Mouse (Mus musculus): ENCODE measurements around the gene Mccc1. TPM values are rescaled to one million over a fixed set of nuclear protein-coding genes. Genes with fewer than 3 reads are reported as not detected.

Mccc1 gene
- polyA plus RNA-seq, 1 experiment from 2014 or later: 68.5 TPM

- CTCF ChIA-PET: interaction anchor here (1.2 to 1.8 kb wide), 2 partner anchors 11 to 13 kb away, joined by 4 to 6 read pairs; no protein-coding TSS in a partner anchor
- POLR2A ChIA-PET: no interaction called here
- in situ Hi-C loops (cut with MboI; ENCODE audit: low pct_unique_long_range_greater_than_20kb): loop anchor here (25.0 kb wide), 1 partner anchor 1911 kb away; no protein-coding TSS in a partner anchor
- DNase-seq (ENCODE audit: low read depth, low spot score) (no peak), ATAC-seq (no peak)
- TF ChIP-seq CTCF (IDR thresholded peaks at IDR 0.05): no peak
- no peaks in the 10 kb centered on the region for H3K27me3 ChIP-seq
Measured at GRCm38 (mm10) chr3:35948197-35948596, 52.3 kb downstream of the Mccc1 start.

- no peak for TF ChIP-seq CTCF (IDR thresholded peaks at IDR 0.05)
- in situ Hi-C loops (cut with MboI; ENCODE audit: low pct_unique_long_range_greater_than_20kb): loop anchor here (25.0 kb wide), 1 partner anchor 1903 kb away; no protein-coding TSS in a partner anchor
- ChIA-PET POLR2A (interaction anchor here (0.6 kb wide), 1 partner anchor 66 kb away, joined by 4 read pairs; no protein-coding TSS in a partner anchor), CTCF (interaction anchor here (0.9 to 1.7 kb wide), 2 partner anchors 11 to 22 kb away, joined by 4 read pairs; no protein-coding TSS in a partner anchor)
- H3K27me3 ChIP-seq: no peaks in the 10 kb centered on the region
- DNase-seq (ENCODE audit: low read depth, low spot score) (no peak), ATAC-seq (no peak)
Measured at GRCm38 (mm10) chr3:35940520-35941135, 59.9 kb downstream of the Mccc1 start.

- TF ChIP-seq CTCF (IDR thresholded peaks at IDR 0.05): no peak
- ATAC-seq (peak; percentile 81), DNase-seq (ENCODE audit: low read depth, low spot score) (no peak)
- POLR2A ChIA-PET: no interaction called here
- CTCF ChIA-PET: interaction anchor here (0.9 kb wide), 1 partner anchor 12 kb away, joined by 4 read pairs; no protein-coding TSS in a partner anchor
- in situ Hi-C loops (cut with MboI; ENCODE audit: low pct_unique_long_range_greater_than_20kb): loop anchor here (25.0 kb wide), 1 partner anchor 1903 kb away; no protein-coding TSS in a partner anchor
- H3K27me3 ChIP-seq: no peaks in the 10 kb centered on the region
Measured at GRCm38 (mm10) chr3:35940047-35940446, 60.4 kb downstream of the Mccc1 start.

GRCm38 (mm10) chr3:35937345-35937744 is 63.1 kb downstream of the Mccc1 start, which contains the start of gene Dcun1d1:
Gene Dcun1d1 (minus strand): TSS chr3:35937445.
- TF ChIP-seq CTCF (IDR thresholded peaks at IDR 0.05): no peak
- H3K27me3 ChIP-seq: no peaks in the 10 kb centered on the region
- DNase-seq (ENCODE audit: low read depth, low spot score) (no peak), ATAC-seq (no peak)
- ChIA-PET CTCF (no interaction called here), POLR2A (no interaction called here)
- in situ Hi-C loops (cut with MboI; ENCODE audit: low pct_unique_long_range_greater_than_20kb): loop anchor here (25.0 kb wide), 1 partner anchor 1900 kb away; no protein-coding TSS in a partner anchor

GRCm38 (mm10) chr3:35933405-35933777 is 67.1 kb downstream of the Mccc1 start:
- ChIA-PET CTCF (interaction anchor here (0.7 to 1.9 kb wide), 7 partner anchors 8 to 71 kb away, joined by 3 to 8 read pairs (median 3); no protein-coding TSS in a partner anchor), POLR2A (interaction anchor here (0.6 to 1.4 kb wide), 6 partner anchors 9 to 179 kb away, joined by 3 to 7 read pairs (median 3); no protein-coding TSS in a partner anchor)
- ATAC-seq: peak; percentile 49
- H3K27me3 ChIP-seq: no peaks in the 10 kb centered on the region
- no peak for DNase-seq (ENCODE audit: low read depth, low spot score)
- no peak for TF ChIP-seq CTCF (IDR thresholded peaks at IDR 0.05)
- in situ Hi-C loops (cut with MboI; ENCODE audit: low pct_unique_long_range_greater_than_20kb): loop anchor here (25.0 kb wide), 1 partner anchor 1896 kb away; no protein-coding TSS in a partner anchor

GRCm38 (mm10) chr3:35932735-35933404 is 67.6 kb downstream of the Mccc1 start:
- in situ Hi-C loops (cut with MboI; ENCODE audit: low pct_unique_long_range_greater_than_20kb): loop anchor here (25.0 kb wide), 1 partner anchor 1896 kb away; no protein-coding TSS in a partner anchor
- CTCF ChIA-PET: interaction anchor here (0.7 to 1.9 kb wide), 6 partner anchors 9 to 72 kb away, joined by 3 to 8 read pairs (median 3); no protein-coding TSS in a partner anchor
- POLR2A ChIA-PET: interaction anchor here (0.6 to 1.4 kb wide), 7 partner anchors 9 to 178 kb away, joined by 3 to 7 read pairs (median 3); no protein-coding TSS in a partner anchor
- peak; percentile 83 for ATAC-seq
- no peak for TF ChIP-seq CTCF (IDR thresholded peaks at IDR 0.05)
- no peak for DNase-seq (ENCODE audit: low read depth, low spot score)
- H3K27me3 ChIP-seq: no peaks in the 10 kb centered on the region

- peak; percentile 73 for ATAC-seq
- no peaks in the 10 kb centered on the region for H3K27me3 ChIP-seq
- DNase-seq (ENCODE audit: low read depth, low spot score): no peak
- no peak for TF ChIP-seq CTCF (IDR thresholded peaks at IDR 0.05)
- in situ Hi-C loops (cut with MboI; ENCODE audit: low pct_unique_long_range_greater_than_20kb): loop anchor here (25.0 kb wide), 1 partner anchor 1895 kb away; no protein-coding TSS in a partner anchor
- ChIA-PET CTCF (interaction anchor here (0.7 to 1.0 kb wide), 2 partner anchors 9 to 28 kb away, joined by 3 read pairs; no protein-coding TSS in a partner anchor), POLR2A (interaction anchor here (1.1 to 1.4 kb wide), 3 partner anchors 9 to 178 kb away, joined by 3 to 4 read pairs (median 3); no protein-coding TSS in a partner anchor)
Measured at GRCm38 (mm10) chr3:35931896-35932727, 68.4 kb downstream of the Mccc1 start.

GRCm38 (mm10) chr3:35931359-35931758 is 69.1 kb downstream of the Mccc1 start:
- no peaks in the 10 kb centered on the region for H3K27me3 ChIP-seq
- POLR2A ChIA-PET: interaction anchor here (1.3 kb wide), 1 partner anchor 8 kb away, joined by 4 read pairs; no protein-coding TSS in a partner anchor
- DNase-seq (ENCODE audit: low read depth, low spot score) (no peak), ATAC-seq (no peak)
- in situ Hi-C loops (cut with MboI; ENCODE audit: low pct_unique_long_range_greater_than_20kb): loop anchor here (25.0 kb wide), 1 partner anchor 1894 kb away; no protein-coding TSS in a partner anchor
- CTCF ChIA-PET: interaction anchor here (0.7 to 1.0 kb wide), 2 partner anchors 8 to 29 kb away, joined by 3 read pairs; no protein-coding TSS in a partner anchor
- TF ChIP-seq CTCF (IDR thresholded peaks at IDR 0.05): no peak

- DNase-seq (ENCODE audit: low read depth, low spot score) (no peak), ATAC-seq (no peak)
- ChIA-PET CTCF (no interaction called here), POLR2A (no interaction called here)
- no peak for TF ChIP-seq CTCF (IDR thresholded peaks at IDR 0.05)
- H3K27me3 ChIP-seq: no peaks in the 10 kb centered on the region
- in situ Hi-C loops (cut with MboI; ENCODE audit: low pct_unique_long_range_greater_than_20kb): loop anchor here (25.0 kb wide), 1 partner anchor 1893 kb away; no protein-coding TSS in a partner anchor
Measured at GRCm38 (mm10) chr3:35929831-35930230, 70.6 kb downstream of the Mccc1 start.

Measured in Patski (cell line).